Mouse (Mus musculus) mesoderm, embryonic 11.5 days (tissue): ENCODE results near the gene Armc7.
A peak's percentile ranks its signal among the peaks of the same experiment; 100 is the strongest.

Experiments used
- DNase-seq: peaks from one replicate; pipeline ENCODE4 v3.0.0-alpha.2; 2012; ENCODE audit warnings: low read depth, low spot score

Armc7 gene

GRCm38 (mm10) chr11:115475025-115475757 is at the start of gene Armc7:
Gene Armc7 (plus strand): TSS chr11:115475667.
- DNase-seq = peak; percentile 96

- DNase-seq = no peak
Observed at GRCm38 (mm10) chr11:115425671-115426070, 49.8 kb upstream of the Armc7 start.

- DNase-seq = peak; percentile 90
Observed at GRCm38 (mm10) chr11:115427482-115428331, 47.8 kb upstream of the Armc7 start.

GRCm38 (mm10) chr11:115429307-115429706 is 46.2 kb upstream of the Armc7 start:
- DNase-seq = no peak

GRCm38 (mm10) chr11:115430561-115430960 is 44.9 kb upstream of the Armc7 start:
- DNase-seq = no peak

GRCm38 (mm10) chr11:115432814-115433213 is 42.7 kb upstream of the Armc7 start:
- no peak for DNase-seq

- DNase-seq = no peak
Observed at GRCm38 (mm10) chr11:115433342-115433741, 42.1 kb upstream of the Armc7 start.

GRCm38 (mm10) chr11:115435596-115436337 is 39.7 kb upstream of the Armc7 start:
- no peak for DNase-seq

- no peak for DNase-seq
Observed at GRCm38 (mm10) chr11:115437571-115438122, 37.8 kb upstream of the Armc7 start.

- DNase-seq = no peak
Observed at GRCm38 (mm10) chr11:115439326-115439725, 36.1 kb upstream of the Armc7 start.

GRCm38 (mm10) chr11:115439906-115440595 is 35.4 kb upstream of the Armc7 start, which contains the start of gene Trim80:
Gene Trim80 (plus strand): TSS chr11:115440545.
- DNase-seq = no peak

GRCm38 (mm10) chr11:115441417-115441816 is 34.0 kb upstream of the Armc7 start:
- DNase-seq = peak; percentile 35

- no peak for DNase-seq
Observed at GRCm38 (mm10) chr11:115446906-115447305, 28.6 kb upstream of the Armc7 start.

- no peak for DNase-seq
Observed at GRCm38 (mm10) chr11:115447321-115447885, 28.1 kb upstream of the Armc7 start.

GRCm38 (mm10) chr11:115448075-115448474 is 27.4 kb upstream of the Armc7 start:
- no peak for DNase-seq

GRCm38 (mm10) chr11:115448998-115449397 is 26.5 kb upstream of the Armc7 start:
- no peak for DNase-seq

GRCm38 (mm10) chr11:115450176-115450575 is 25.3 kb upstream of the Armc7 start:
- no peak for DNase-seq

- no peak for DNase-seq
Observed at GRCm38 (mm10) chr11:115451781-115452241, 23.7 kb upstream of the Armc7 start.

GRCm38 (mm10) chr11:115452281-115452860 is 23.1 kb upstream of the Armc7 start:
- no peak for DNase-seq

- no peak for DNase-seq
Observed at GRCm38 (mm10) chr11:115453306-115453705, 22.2 kb upstream of the Armc7 start.
